Mouse (Mus musculus) olfactory bulb, adult 2 months (tissue): Measurements from ENCODE around the gene Eif5.

Experiments
- CTCF ChIP-seq: fragments of 200-500 bp; IDR thresholded peaks from 2 replicates; pipeline ENCODE4 v1.5.1; 2012; ENCODE audit warnings: low read depth, mild to moderate bottlenecking, low read length, moderate library complexity; ENCODE audit not compliant: insufficient read depth
- POLR2A ChIP-seq: fragments of 200-500 bp; IDR thresholded peaks from 2 replicates; pipeline ENCODE4 v1.6.1; 2012; ENCODE audit warnings: mild to moderate bottlenecking, low read depth, low read length, moderate library complexity; ENCODE audit not compliant: insufficient read depth

DNA sequence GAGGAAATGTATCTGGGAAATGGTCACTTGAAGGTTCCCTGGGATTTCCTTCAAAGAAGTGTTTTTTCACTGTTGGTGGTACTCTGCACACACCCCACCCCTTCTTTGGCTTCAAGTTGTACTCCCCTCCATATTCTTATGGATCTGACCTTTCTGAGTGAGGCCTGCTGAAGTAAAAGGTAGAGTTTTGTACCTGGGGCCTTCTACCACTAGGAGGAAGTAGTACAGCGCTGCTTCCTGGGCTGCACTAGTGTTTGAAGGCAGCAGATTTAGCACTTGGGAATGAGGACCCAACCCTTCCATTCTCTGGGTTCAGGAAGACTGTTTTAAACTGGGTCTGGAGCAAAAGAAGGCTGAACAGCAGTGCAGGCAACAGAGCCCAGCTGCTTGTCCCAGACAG is 12.9 kb downstream of the Eif5 start:
- TF ChIP-seq POLR2A (no peak), CTCF (no peak)
